Mouse (Mus musculus) forebrain, embryonic 12.5 days (tissue): ENCODE results near the gene Enpp3. TPM values are rescaled to one million over a fixed set of nuclear protein-coding genes. Genes with fewer than 3 reads are reported as not detected.

Source experiments
- ATAC-seq: fragments of 200-750 bp; cut with Nextera tagmentation; 2 replicates; pipeline ENCODE4 v1.8.0; 2017; ENCODE audit warnings: moderate TSS enrichment; ENCODE audit not compliant: low FRiP score
- H3K27ac ChIP-seq: fragments of 300-500 bp; sonication (generic); 2 replicates; pipeline ENCODE4 v1.5.1; 2016; ENCODE audit warnings: mild to moderate bottlenecking
- H3K27me3 ChIP-seq: fragments of 300-500 bp; sonication (generic); 2 replicates; pipeline ENCODE4 v1.6.1; 2016; ENCODE audit warnings: mild to moderate bottlenecking
- H3K36me3 ChIP-seq: fragments of 300-500 bp; sonication (generic); replicated peaks from 2 replicates; pipeline ENCODE4 v1.6.1; 2016; ENCODE audit warnings: mild to moderate bottlenecking
- H3K4me1 ChIP-seq: fragments of 300-500 bp; sonication (generic); 2 replicates; pipeline ENCODE4 v1.6.1; 2016
- H3K4me2 ChIP-seq: fragments of 300-500 bp; sonication (generic); 2 replicates; pipeline ENCODE4 v1.6.1; 2016; ENCODE audit warnings: mild to moderate bottlenecking, moderate library complexity
- H3K4me3 ChIP-seq: fragments of 300-500 bp; sonication (generic); replicated peaks from 2 replicates; pipeline ENCODE4 v1.5.1; 2016; ENCODE audit warnings: mild to moderate bottlenecking
- H3K9ac ChIP-seq: fragments of 300-500 bp; sonication (generic); 2 replicates; pipeline ENCODE4 v1.6.1; 2016; ENCODE audit warnings: mild to moderate bottlenecking
- H3K9me3 ChIP-seq: fragments of 300-500 bp; sonication (generic); 2 replicates; pipeline ENCODE4 v1.6.1; 2016
- WGBS: fragments of 180-500 bp; shearing (Covaris S2); methylation state at CpG from one replicate; pipeline ENCODE4 v1.1.7; 2016; 5-methylcytosine and 5-hydroxymethylcytosine counted together
- polyA plus RNA-seq: library from polyadenylated mRNA; unstranded; fragments of >200 nt; fragmentation: Nextera tagmentation; extraction: Ambion mirVana; gene quantifications from 2 replicates; pipeline ENCODE4 v1.2.1, GENCODE M21; 2016

The Enpp3 gene
- polyA plus RNA-seq, 1 experiment from 2014 or later = 3.8 TPM

DNA sequence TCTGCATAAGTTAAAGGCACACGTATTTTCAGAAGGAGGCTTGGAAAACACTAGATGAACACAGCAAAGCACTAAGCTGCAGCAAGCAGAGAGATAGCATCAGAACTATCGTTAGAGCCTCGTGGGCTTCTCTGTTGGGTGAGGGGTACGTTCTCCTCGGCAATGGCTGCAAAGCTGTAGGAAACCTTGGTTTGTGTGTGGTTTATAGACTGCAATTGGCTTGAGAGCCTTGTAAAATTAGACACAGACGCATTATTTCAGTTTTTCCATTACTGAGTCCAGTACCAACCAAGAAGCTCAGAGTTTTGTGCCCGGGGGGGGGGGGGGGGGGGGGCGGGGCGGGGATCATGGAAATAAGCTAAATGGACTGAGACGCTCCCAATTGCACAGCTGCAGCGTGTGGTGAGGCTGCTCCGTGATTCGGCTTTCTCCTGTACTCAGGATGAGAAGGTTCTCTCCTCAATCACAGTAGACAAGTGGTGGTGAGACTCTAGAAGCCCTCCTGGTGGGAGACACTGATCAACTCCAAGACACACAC, 99.6 kb downstream of the Enpp3 start:
- Histone ChIP-seq H3K9ac (no peak overlapping the region), H3K36me3 (no peaks in the 10 kb centered on the region), H3K9me3 (no peaks in the 10 kb centered on the region), H3K4me2 (no peak overlapping the region), H3K4me1 (no peaks in the 10 kb centered on the region), H3K4me3 (no peak overlapping the region), H3K27ac (no peak overlapping the region), H3K27me3 (no peaks in the 10 kb centered on the region)
- ATAC-seq = no peak
- WGBS = 87% methylated on average over 13 of the region's 13 CpGs

DNA sequence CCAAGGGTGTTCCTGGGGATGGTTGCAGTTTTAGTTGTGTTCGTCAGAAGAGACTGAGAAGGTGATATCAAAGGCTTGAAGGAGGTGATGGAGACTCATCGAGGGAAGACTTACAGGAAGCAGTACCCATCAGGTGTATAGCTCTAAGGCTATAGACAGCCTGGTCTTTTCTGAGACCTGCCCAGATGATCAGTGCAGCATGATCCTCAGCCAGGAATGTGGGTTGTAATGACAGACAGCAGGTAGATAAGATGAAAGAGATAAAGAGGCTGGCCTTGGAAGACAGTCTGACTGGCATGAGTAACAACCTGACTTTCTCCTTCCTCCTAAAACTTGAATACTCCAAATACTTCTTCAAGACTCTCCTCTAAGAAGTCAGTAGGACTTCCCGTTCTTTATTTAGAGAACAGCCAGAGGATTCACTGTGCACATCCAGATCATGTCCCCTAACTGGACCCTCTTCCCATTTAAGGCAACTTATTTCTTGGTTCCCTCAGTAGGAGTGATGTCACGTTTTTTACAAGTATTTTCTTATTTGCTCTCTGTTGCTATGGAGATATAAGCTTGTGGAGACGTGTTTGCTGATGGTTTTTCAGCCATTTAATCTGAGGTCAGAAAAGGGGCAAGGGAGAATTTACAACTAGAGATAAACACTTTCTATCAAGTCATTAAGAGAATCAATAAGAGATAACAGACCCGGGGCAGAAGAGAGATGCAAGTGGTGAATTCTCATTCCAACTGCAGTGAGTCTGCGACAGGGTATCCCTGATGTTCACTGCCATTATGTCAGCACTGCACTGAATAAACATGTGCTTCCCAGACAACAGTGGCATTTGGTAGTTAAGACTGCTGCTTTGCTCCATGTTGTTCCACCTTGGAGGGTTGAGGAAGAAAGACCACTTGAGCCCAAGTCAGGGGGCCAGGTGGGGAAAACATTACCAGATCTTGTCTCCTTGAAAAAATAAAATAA, 101.1 kb downstream of the Enpp3 start:
- H3K4me3 ChIP-seq = no peak overlapping the region
- H3K4me2 ChIP-seq = no peak overlapping the region
- no peaks in the 10 kb centered on the region for H3K9me3 ChIP-seq
- no peaks in the 10 kb centered on the region for H3K4me1 ChIP-seq
- no peak for ATAC-seq
- no peaks in the 10 kb centered on the region for H3K36me3 ChIP-seq
- WGBS = 76% methylated on average over 7 of the region's 7 CpGs
- no peaks in the 10 kb centered on the region for H3K27me3 ChIP-seq
- H3K9ac ChIP-seq = no peak overlapping the region
- no peak overlapping the region for H3K27ac ChIP-seq

DNA sequence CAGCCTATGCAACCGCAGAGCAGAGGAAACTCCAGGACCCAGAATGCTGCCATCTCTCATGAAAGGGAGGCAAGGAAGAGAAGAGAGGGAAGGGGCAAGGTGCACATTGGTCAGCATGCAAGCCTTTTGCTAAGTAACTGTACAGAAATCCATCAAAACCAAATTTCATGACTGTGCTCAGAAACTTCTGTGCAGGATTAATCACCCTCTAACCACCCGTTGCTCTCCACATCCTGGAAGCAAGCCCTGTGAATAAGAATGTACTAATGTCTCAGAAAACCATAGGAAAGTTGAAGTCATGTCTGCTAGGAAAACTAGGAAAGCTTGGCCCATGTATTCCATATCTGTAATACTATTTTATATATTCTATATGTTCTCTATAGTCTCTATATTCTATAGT, 103.5 kb downstream of the Enpp3 start:
- H3K27ac ChIP-seq = no peak overlapping the region
- H3K36me3 ChIP-seq = no peaks in the 10 kb centered on the region
- no peak overlapping the region for H3K4me2 ChIP-seq
- no peak overlapping the region for H3K4me3 ChIP-seq
- no peaks in the 10 kb centered on the region for H3K27me3 ChIP-seq
- no peaks in the 10 kb centered on the region for H3K4me1 ChIP-seq
- WGBS = 82% methylated on average over 2 of the region's 2 CpGs
- H3K9ac ChIP-seq = no peak overlapping the region
- ATAC-seq = no peak
- H3K9me3 ChIP-seq = no peaks in the 10 kb centered on the region

DNA sequence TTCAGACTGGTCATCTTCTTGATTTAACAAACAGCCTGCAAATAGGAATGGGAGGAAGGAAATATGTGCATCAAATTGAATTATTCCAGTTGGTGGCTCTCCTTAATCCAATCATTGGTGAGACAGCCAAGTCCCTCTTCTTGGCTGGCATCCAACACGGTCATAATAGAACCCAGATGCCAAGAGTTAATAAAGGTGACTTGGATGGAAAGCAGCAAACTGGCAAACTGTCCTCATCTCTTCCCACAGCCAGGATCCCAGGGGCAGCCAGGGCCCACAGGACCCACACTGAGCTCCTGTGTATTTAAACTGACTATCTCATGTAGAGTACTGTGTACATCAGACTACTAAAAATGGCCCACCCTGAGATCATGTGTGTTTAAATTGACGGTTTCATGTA, 104.2 kb downstream of the Enpp3 start:
- Histone ChIP-seq H3K27me3 (no peaks in the 10 kb centered on the region), H3K4me3 (no peak overlapping the region), H3K4me2 (no peak overlapping the region), H3K36me3 (no peaks in the 10 kb centered on the region), H3K4me1 (no peaks in the 10 kb centered on the region), H3K9ac (no peak overlapping the region), H3K9me3 (no peaks in the 10 kb centered on the region), H3K27ac (no peak overlapping the region)
- ATAC-seq = no peak
- 73% methylated on average over 2 of the region's 2 CpGs for WGBS

DNA sequence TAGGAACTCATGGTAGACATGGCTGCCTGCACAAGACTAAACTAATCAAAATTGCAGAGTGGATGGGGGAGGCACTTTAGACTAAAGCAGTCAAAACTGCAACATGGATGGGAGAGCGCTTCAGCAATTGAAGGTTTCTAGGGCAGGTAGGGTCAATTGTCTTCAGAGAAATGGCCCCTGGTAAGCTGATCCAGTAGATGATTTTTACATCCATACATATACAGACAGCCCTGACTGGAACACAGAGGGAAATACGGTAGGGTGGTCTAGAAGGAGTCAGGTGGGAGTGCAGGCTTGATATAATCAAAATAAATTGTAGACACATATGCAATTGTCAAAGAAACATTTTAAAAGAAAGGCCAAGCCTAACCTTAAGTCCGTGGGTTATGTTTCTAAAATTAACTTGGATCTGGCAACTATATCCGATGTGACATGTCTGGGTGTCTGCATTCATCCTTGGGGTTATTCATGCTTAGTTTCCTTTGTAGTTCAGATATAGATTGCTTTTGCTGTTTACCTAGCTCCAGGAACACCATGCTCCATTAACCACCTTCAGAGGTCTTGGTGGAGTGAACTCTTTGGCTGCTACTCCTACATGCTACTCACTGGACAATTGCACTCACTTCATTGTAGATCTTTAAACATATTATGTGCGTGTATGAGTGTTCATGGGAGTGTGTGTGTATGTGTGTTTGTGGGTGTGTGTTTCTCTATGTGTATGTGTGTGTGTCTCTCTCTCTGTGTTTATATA, 107.4 kb downstream of the Enpp3 start:
- Histone ChIP-seq H3K4me2 (no peak overlapping the region), H3K9me3 (no peaks in the 10 kb centered on the region), H3K4me3 (no peak overlapping the region), H3K27me3 (no peaks in the 10 kb centered on the region), H3K36me3 (no peaks in the 10 kb centered on the region), H3K9ac (no peak overlapping the region), H3K27ac (no peak overlapping the region), H3K4me1 (no peaks in the 10 kb centered on the region)
- ATAC-seq = no peak
- 90% methylated on average over 5 of the region's 5 CpGs for WGBS

DNA sequence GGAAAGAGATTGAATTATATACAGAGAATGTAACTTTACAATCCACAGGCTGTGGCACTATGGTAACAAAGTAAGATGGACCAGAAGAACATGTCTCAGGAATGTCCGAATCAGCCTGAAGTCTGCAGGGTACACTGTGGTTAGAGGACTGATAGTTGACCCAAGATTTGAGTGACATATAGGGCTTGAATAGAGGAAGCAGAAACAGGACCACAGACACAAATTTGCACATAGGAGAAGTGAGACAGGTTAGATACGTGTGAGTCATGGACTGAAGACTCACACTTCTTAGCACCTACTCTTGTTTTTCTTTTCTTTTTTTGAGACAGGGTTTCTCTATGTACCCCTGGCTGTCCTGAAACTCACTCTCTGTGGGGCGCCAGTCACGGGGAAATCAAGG, 115.1 kb downstream of the Enpp3 start:
- H3K27me3 ChIP-seq = no peaks in the 10 kb centered on the region
- no peak overlapping the region for H3K4me2 ChIP-seq
- no peaks in the 10 kb centered on the region for H3K4me1 ChIP-seq
- no peak overlapping the region for H3K4me3 ChIP-seq
- H3K9me3 ChIP-seq = no peaks in the 10 kb centered on the region
- no peak overlapping the region for H3K9ac ChIP-seq
- 91% methylated on average over 4 of the region's 4 CpGs for WGBS
- no peak overlapping the region for H3K27ac ChIP-seq
- ATAC-seq = no peak
- no peaks in the 10 kb centered on the region for H3K36me3 ChIP-seq

DNA sequence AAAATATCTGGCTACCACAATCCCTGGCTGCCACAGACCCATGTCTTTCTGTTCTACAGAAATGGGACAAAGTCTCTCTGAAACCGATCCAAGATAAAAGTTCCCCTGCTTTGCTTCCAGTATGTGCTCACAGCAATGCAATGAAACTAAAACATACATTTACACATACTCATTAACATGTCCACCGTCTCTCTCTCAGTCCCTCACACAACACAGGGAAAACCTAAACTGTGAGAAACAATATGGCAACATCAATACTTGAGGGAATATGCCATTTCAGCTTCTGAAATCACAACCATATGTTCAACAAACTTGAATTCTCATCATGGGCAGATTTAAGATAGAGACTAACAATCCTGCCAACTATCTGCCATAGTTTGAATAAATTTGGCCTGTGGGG, 117.4 kb downstream of the Enpp3 start:
- Histone ChIP-seq H3K36me3 (no peaks in the 10 kb centered on the region), H3K4me1 (no peaks in the 10 kb centered on the region), H3K27ac (no peak overlapping the region), H3K9ac (no peak overlapping the region), H3K27me3 (no peaks in the 10 kb centered on the region), H3K4me3 (no peak overlapping the region), H3K4me2 (no peak overlapping the region), H3K9me3 (no peaks in the 10 kb centered on the region)
- 87% methylated on average over 2 of the region's 2 CpGs for WGBS
- ATAC-seq = no peak

Other genes starting within 250 kb of the Enpp3 start
- 5.0 and 7.7 TPM in 2 replicates for gene Ccn2, start 247.4 kb downstream of the Enpp3 start, polyA plus RNA-seq
- 1.2 and 1.3 TPM in 2 replicates for gene Enpp1, start 130.7 kb downstream of the Enpp3 start, polyA plus RNA-seq
- 35.2 and 36.8 TPM in 2 replicates for gene Med23, start 27.2 kb upstream of the Enpp3 start, polyA plus RNA-seq
- 1.8 and 2.9 TPM in 2 replicates for gene Arg1, start 84.7 kb upstream of the Enpp3 start, polyA plus RNA-seq